Mouse (Mus musculus) liver, embryonic 14.5 days (tissue): ENCODE measurements around the gene Zfhx2.

Experiments
- CTCF ChIP-seq: IDR thresholded peaks from 2 replicates; pipeline ENCODE4 v1.5.1; 2016; ENCODE audit warnings: antibody characterized with exemption, low read depth, control low read depth
- EP300 ChIP-seq: IDR thresholded peaks from 2 replicates; pipeline ENCODE4 v1.6.1; 2016; ENCODE audit warnings: antibody characterized with exemption, low read depth

DNA sequence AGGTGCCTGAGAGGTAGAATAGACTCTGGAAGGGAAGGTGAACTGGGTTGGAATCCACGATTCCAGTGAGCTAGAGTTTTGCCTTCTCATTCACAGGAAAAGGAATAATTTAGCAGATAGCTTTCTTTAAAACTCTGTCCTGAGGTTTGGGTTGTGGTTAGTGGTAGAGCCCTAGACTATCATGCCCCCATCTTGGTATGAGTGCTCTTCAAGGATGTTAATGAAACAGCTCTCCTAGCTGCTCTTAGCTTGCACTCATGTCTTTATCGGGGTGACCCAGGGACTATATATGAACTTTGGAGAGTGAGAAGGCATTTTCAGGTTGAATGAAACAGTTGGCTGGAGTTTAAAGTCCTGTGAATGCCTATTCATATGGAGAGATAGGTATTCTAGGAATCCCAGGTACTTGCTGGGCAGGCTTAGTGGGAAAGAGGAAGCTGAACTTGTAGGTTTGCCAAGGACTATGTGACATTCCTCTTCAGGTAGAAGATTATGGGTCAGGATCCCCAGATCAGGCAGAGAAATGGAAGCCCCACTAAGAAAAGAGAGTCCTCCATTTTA is 44.1 kb downstream of the Zfhx2 start:
- TF ChIP-seq CTCF (no peak), EP300 (no peak)
